In genomic region chr1:72736397-72737125, GRCm38 (mm10) we compare ENCODE assay signal across 18 mouse cellular contexts. TPM values are rescaled to one million over a fixed set of nuclear protein-coding genes. Genes with fewer than 3 reads are reported as not detected.
DNase-seq lines count a peak whose midpoint lies in the region; ATAC-seq and TF ChIP-seq lines count a peak whose summit lies in the region.
"Had no signal": no experiment of that assay in that cellular context is flagged by ENCODE, and none has a peak within 500 bp of the region (broad histone marks: within the 10 kb centered on the region; RNA-seq: fewer than 3 reads in every experiment).

No protein-coding gene starts in this region.

- TF ChIP-seq CTCF in kidney, adult 2 months (conservative IDR thresholded peaks at IDR 0.05; ENCODE audit: insufficient read depth, insufficient read length, low read depth, low read length): no peak

- H3K27ac ChIP-seq in kidney, adult 2 months (ENCODE audit: insufficient read depth, low read depth, low read length): no peak overlapping the region
- no peak overlapping the region for H3K27ac ChIP-seq in heart, embryonic 14.5 days (replicated peaks in 1 of 2; ENCODE audit: control insufficient read depth in 1 of 2, insufficient read depth in 1 of 2, low read depth in 2 of 2, low read length in 2 of 2)
- H3K27ac ChIP-seq in heart, embryonic 16.5 days (ENCODE audit: low read length): no peak overlapping the region
- no peak overlapping the region for H3K27ac ChIP-seq in midbrain, embryonic 10.5 days (replicated peaks)
- H3K27ac ChIP-seq: hindbrain, embryonic 12.5 days; limb, embryonic 12.5 days; midbrain, embryonic 12.5 days had no signal

- TF ChIP-seq POLR2A in kidney, adult 2 months (IDR thresholded peaks at IDR 0.05; ENCODE audit: low read depth, low read length): no peak

- peak overlapping the region; percentile 2; the same call in 1 of the 2 replicates for H3K4me2 ChIP-seq in heart, embryonic 14.5 days (ENCODE audit: low read length)
- H3K4me2 ChIP-seq in heart, embryonic 16.5 days (ENCODE audit: low read depth, low read length): 0 out of 2 replicates have a peak overlapping the region, but pooled peaks have one; percentile 21
- H3K4me2 ChIP-seq: hindbrain, embryonic 12.5 days; limb, embryonic 12.5 days; midbrain, embryonic 12.5 days had no signal

- ATAC-seq in heart, embryonic 14.5 days (ENCODE audit: insufficient number of reproducible peaks, insufficient read depth, low FRiP score, low read depth): peak; percentile 26; the same call in 1 of the 2 replicates
- peak; percentile 67 for ATAC-seq in heart, embryonic 16.5 days (replicated peaks; ENCODE audit: extremely low read depth, insufficient read depth, low FRiP score)
- ATAC-seq: forebrain, embryonic 16.5 days had no signal

- WGBS in kidney, adult 2 months: 40% methylated on average over 13 of the region's 13 CpGs
- WGBS in heart, embryonic 14.5 days: 30% methylated on average over 13 of the region's 13 CpGs
- 35% methylated on average over 13 of the region's 13 CpGs for WGBS in heart, embryonic 16.5 days
- WGBS in midbrain, embryonic 10.5 days: 79% methylated on average over 13 of the region's 13 CpGs

- H3K4me1 ChIP-seq in kidney, adult 2 months (ENCODE audit: control insufficient read depth, insufficient read depth, low read length): no peaks in the 10 kb centered on the region
- peaks cover 6 to 10% of the 10 kb centered on the region in 2 experiments; a peak in 3 of 4 replicates for H3K4me1 ChIP-seq in heart, embryonic 14.5 days (ENCODE audit: control insufficient read depth in 2 of 2, insufficient read depth in 2 of 2, low read length in 2 of 2)
- peaks cover 4% of the 10 kb centered on the region; the same call in 1 of the 2 replicates for H3K4me1 ChIP-seq in heart, embryonic 16.5 days (ENCODE audit: control insufficient read depth, insufficient read depth, low read length)
- peaks cover 21% of the 10 kb centered on the region for H3K4me1 ChIP-seq in midbrain, embryonic 10.5 days

- H3K9me3 ChIP-seq in heart, embryonic 14.5 days (ENCODE audit: control insufficient read depth, low read length): no peaks in the 10 kb centered on the region
- H3K9me3 ChIP-seq in heart, embryonic 16.5 days (replicated peaks; ENCODE audit: control insufficient read depth, low read length): no peaks in the 10 kb centered on the region
- no peaks in the 10 kb centered on the region for H3K9me3 ChIP-seq in midbrain, embryonic 10.5 days (replicated peaks)
- H3K9me3 ChIP-seq: hindbrain, embryonic 12.5 days; limb, embryonic 12.5 days; midbrain, embryonic 12.5 days had no signal

- no peaks in the 10 kb centered on the region for H3K36me3 ChIP-seq in kidney, adult 2 months (ENCODE audit: control insufficient read depth, insufficient read depth, low read length)
- no peaks in the 10 kb centered on the region for H3K36me3 ChIP-seq in heart, embryonic 14.5 days (ENCODE audit: control insufficient read depth, insufficient read depth, low read length)
- no peaks in the 10 kb centered on the region for H3K36me3 ChIP-seq in heart, embryonic 16.5 days (ENCODE audit: control insufficient read depth, insufficient read depth)
- H3K36me3 ChIP-seq in midbrain, embryonic 10.5 days: no peaks in the 10 kb centered on the region
- H3K36me3 ChIP-seq: hindbrain, embryonic 12.5 days; limb, embryonic 12.5 days; midbrain, embryonic 12.5 days had no signal

- H3K4me3 ChIP-seq in kidney, adult 2 months (ENCODE audit: insufficient read depth, low read depth, low read length): no peak overlapping the region
- no peak overlapping the region for H3K4me3 ChIP-seq in heart, embryonic 14.5 days (ENCODE audit: control insufficient read depth in 1 of 2, insufficient read depth in 1 of 2, low read depth in 1 of 2, low read length in 2 of 2)
- no peak overlapping the region for H3K4me3 ChIP-seq in heart, embryonic 16.5 days (ENCODE audit: low read length)
- H3K4me3 ChIP-seq in midbrain, embryonic 10.5 days: no peak overlapping the region
- H3K4me3 ChIP-seq: hindbrain, embryonic 12.5 days; limb, embryonic 12.5 days; midbrain, embryonic 12.5 days had no signal

- H3K27me3 ChIP-seq in kidney, adult 2 months (replicated peaks; ENCODE audit: control insufficient read depth, insufficient read depth, low read length): no peaks in the 10 kb centered on the region
- peaks cover 6% of the 10 kb centered on the region; the same call in 1 of the 2 replicates for H3K27me3 ChIP-seq in heart, embryonic 14.5 days (ENCODE audit: control insufficient read depth, insufficient read depth, low read length)
- H3K27me3 ChIP-seq in heart, embryonic 16.5 days (ENCODE audit: control insufficient read depth, insufficient read depth, low read length): no peaks in the 10 kb centered on the region
- no peaks in the 10 kb centered on the region for H3K27me3 ChIP-seq in midbrain, embryonic 10.5 days (ENCODE audit: low read depth, poor library complexity, severe bottlenecking)
- H3K27me3 ChIP-seq: CH12.LX; hindbrain, embryonic 12.5 days; limb, embryonic 12.5 days had no signal

- DNase-seq in kidney, adult 2 months: peak; percentile 21
- no peak for DNase-seq in kidney, adult 11 months
- peak; percentile 50 for DNase-seq in kidney, postnatal 14 days
- DNase-seq in retina, postnatal 1 day: no peak
- DNase-seq in midbrain, embryonic 10.5 days (ENCODE audit: low spot score): no peak
- DNase-seq: cerebellum, adult 11 months; gastrocnemius, postnatal 10 days; layer of hippocampus, postnatal 36 days had no signal

- H3K9ac ChIP-seq in heart, embryonic 14.5 days (ENCODE audit: low read length): no peak overlapping the region
- H3K9ac ChIP-seq in heart, embryonic 16.5 days (ENCODE audit: low read length): no peak overlapping the region
- H3K9ac ChIP-seq: hindbrain, embryonic 12.5 days; limb, embryonic 12.5 days; midbrain, embryonic 12.5 days had no signal

RNA-seq across cellular contexts. Expression of gene Rpl37a, which starts 25.5 kb away (rescaled TPM):
- 520 and 773 TPM in 2 replicates for polyA plus RNA-seq in kidney, adult 2 months (2012; rRNA removed)
- 1,232 and 1,383 TPM in 2 replicates for polyA plus RNA-seq in heart, embryonic 14.5 days (2014; fragmentation: Nextera tagmentation; extraction: Ambion mirVana)
- polyA plus RNA-seq in heart, embryonic 16.5 days (2015; fragmentation: Nextera tagmentation; extraction: Ambion mirVana): 726 and 852 TPM in 2 replicates
- 1,262 and 1,429 TPM in 2 replicates for polyA plus RNA-seq in midbrain, embryonic 10.5 days (2016; fragmentation: Nextera tagmentation; extraction: Ambion mirVana)

RNA-seq across cellular contexts. Expression of gene Ankar, which starts 36.2 kb away (rescaled TPM):
- polyA plus RNA-seq in kidney, adult 2 months (2012; rRNA removed): not detected in 2 replicates
- polyA plus RNA-seq in heart, embryonic 14.5 days (2014; fragmentation: Nextera tagmentation; extraction: Ambion mirVana): not detected in 2 replicates
- polyA plus RNA-seq in heart, embryonic 16.5 days (2015; fragmentation: Nextera tagmentation; extraction: Ambion mirVana): not detected in 2 replicates
- polyA plus RNA-seq in midbrain, embryonic 10.5 days (2016; fragmentation: Nextera tagmentation; extraction: Ambion mirVana): not detected in 2 replicates
- polyA plus RNA-seq: cortical plate, adult 2 months; forebrain, embryonic 16.5 days; hindbrain, embryonic 12.5 days; large intestine, adult 2 months; limb, embryonic 12.5 days; liver, embryonic 16.5 days; midbrain, embryonic 12.5 days had no signal

Comparison
In these comparisons a context has a peak if more than half of its experiments do, and no peak if none do; other contexts are left out.
1. DNase-seq: peak in kidney, adult 2 months (single experiment) and kidney, postnatal 14 days (single experiment); none in kidney, adult 11 months (single experiment), retina, postnatal 1 day (single experiment) and midbrain, embryonic 10.5 days (single experiment).